Mouse (Mus musculus): ENCODE data around the gene Gm28374. TPM values are rescaled to one million over a fixed set of nuclear protein-coding genes. Genes with fewer than 3 reads are reported as not detected.

The Gm28374 gene
- polyA plus RNA-seq, 2 experiments = 0.16 to 0.38 TPM

DNA sequence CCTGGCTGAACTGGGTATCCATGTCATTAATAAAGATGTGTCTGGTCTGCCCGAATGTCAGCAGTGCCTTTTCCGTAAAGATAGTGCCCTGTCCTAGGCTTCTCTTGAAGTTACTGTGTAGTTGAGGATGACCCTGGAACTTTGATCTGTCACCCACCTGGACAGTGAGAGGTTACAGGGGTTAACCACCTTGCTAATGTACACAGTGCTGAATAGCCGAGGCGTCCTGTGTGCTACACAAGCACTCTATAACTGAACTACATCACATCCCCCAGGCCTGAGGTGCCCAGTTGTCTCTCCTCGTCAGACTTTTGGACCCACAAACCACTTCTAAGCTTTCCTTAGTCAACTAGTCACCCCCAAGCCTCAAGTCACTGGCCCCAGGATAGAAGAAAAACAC, 19.6 kb downstream of the Gm28374 start:
- H3K4me3 ChIP-seq (ENCODE audit: insufficient read depth in 1 of 2, low read depth in 2 of 2, low read length in 2 of 2) = peak overlapping the region; percentile 66 to 97
- H3K9me3 ChIP-seq (ENCODE audit: control insufficient read depth, low read length) = no peaks in the 10 kb centered on the region
- no peak for ATAC-seq (ENCODE audit: insufficient read depth)
- no peak overlapping the region; the same call in 1 of the 2 replicates for H3K27ac ChIP-seq
- no peaks in the 10 kb centered on the region for H3K27me3 ChIP-seq (ENCODE audit: control insufficient read depth, insufficient read depth, low read length)
- H3K9ac ChIP-seq (replicated peaks) = peak overlapping the region; percentile 92
- DNase-seq (ENCODE audit: low read depth in 3 of 3, low spot score in 3 of 3) = no peak
- H3K4me2 ChIP-seq (ENCODE audit: low read depth) = peak overlapping the region; percentile 86
- H3K36me3 ChIP-seq (replicated peaks; ENCODE audit: control insufficient read depth, insufficient read depth, low read depth) = peaks cover 20% of the 10 kb centered on the region
- TF ChIP-seq EP300 (IDR thresholded peaks at IDR 0.05; ENCODE audit: low read depth) (no peak), CTCF (IDR thresholded peaks at IDR 0.05; ENCODE audit: low read depth) (no peak)
- WGBS (ENCODE audit: insufficient replicate concordance) = 46% methylated on average over 5 of the region's 5 CpGs
- H3K4me1 ChIP-seq (replicated peaks; ENCODE audit: control insufficient read depth in 2 of 2, insufficient read depth in 2 of 2, low read length in 1 of 2) = peaks cover 16 to 20% of the 10 kb centered on the region in 2 experiments

GRCm38 (mm10) chr19:6061641-6062302, 20.3 kb downstream of the Gm28374 start:
- TF ChIP-seq CTCF (IDR thresholded peaks at IDR 0.05; ENCODE audit: low read depth) (0 out of 2 replicates have a peak, but pooled peaks have one; percentile 14), EP300 (IDR thresholded peaks at IDR 0.05; ENCODE audit: low read depth) (0 out of 2 replicates have a peak, but pooled peaks have one; percentile 8)
- peaks cover 17 to 19% of the 10 kb centered on the region in 2 experiments for H3K4me1 ChIP-seq (replicated peaks; ENCODE audit: control insufficient read depth in 2 of 2, insufficient read depth in 2 of 2, low read length in 1 of 2)
- WGBS (ENCODE audit: insufficient replicate concordance) = under 1% methylated on average over 44 of the region's 44 CpGs
- H3K27me3 ChIP-seq (ENCODE audit: control insufficient read depth, insufficient read depth, low read length) = no peaks in the 10 kb centered on the region
- ATAC-seq (ENCODE audit: insufficient read depth) = peak; percentile 5; the same call in 1 of the 2 replicates
- no peak for DNase-seq (ENCODE audit: low read depth in 3 of 3, low spot score in 3 of 3)
- H3K9ac ChIP-seq (replicated peaks) = peak overlapping the region; percentile 92
- no peaks in the 10 kb centered on the region for H3K9me3 ChIP-seq (ENCODE audit: control insufficient read depth, low read length)
- peak overlapping the region; percentile 66 to 97 for H3K4me3 ChIP-seq (ENCODE audit: insufficient read depth in 1 of 2, low read depth in 2 of 2, low read length in 2 of 2)
- H3K4me2 ChIP-seq (ENCODE audit: low read depth) = peak overlapping the region; percentile 86
- H3K36me3 ChIP-seq (replicated peaks; ENCODE audit: control insufficient read depth, insufficient read depth, low read depth) = peaks cover 20% of the 10 kb centered on the region
- H3K27ac ChIP-seq = peak overlapping the region; percentile 94

- Histone ChIP-seq H3K4me3 (ENCODE audit: insufficient read depth in 1 of 2, low read depth in 2 of 2, low read length in 2 of 2) (peak within 1 kb of the TSS; percentile 66 to 97), H3K36me3 (replicated peaks; ENCODE audit: control insufficient read depth, insufficient read depth, low read depth) (peaks cover 24% of the 10 kb centered on the region), H3K27ac (peak within 1 kb of the TSS; percentile 94), H3K4me2 (ENCODE audit: low read depth) (peak within 1 kb of the TSS; percentile 86), H3K9me3 (ENCODE audit: control insufficient read depth, low read length) (no peaks in the 10 kb centered on the region), H3K9ac (replicated peaks) (peak within 1 kb of the TSS; percentile 92), H3K4me1 (replicated peaks; ENCODE audit: control insufficient read depth in 2 of 2, insufficient read depth in 2 of 2, low read length in 1 of 2) (peaks cover 22 to 24% of the 10 kb centered on the region in 2 experiments), H3K27me3 (ENCODE audit: control insufficient read depth, insufficient read depth, low read length) (no peaks in the 10 kb centered on the region)
- peak; percentile 14; the same call in 1 of the 2 replicates for TF ChIP-seq EP300 (IDR thresholded peaks at IDR 0.05; ENCODE audit: low read depth)
- TF ChIP-seq CTCF (IDR thresholded peaks at IDR 0.05; ENCODE audit: low read depth) = peak; percentile 31
- under 1% methylated on average over 58 of the region's 58 CpGs for WGBS (ENCODE audit: insufficient replicate concordance)
- DNase-seq (ENCODE audit: low read depth in 3 of 3, low spot score in 3 of 3) (peak; percentile 91), ATAC-seq (ENCODE audit: insufficient read depth) (peak; percentile 69)
Observed at GRCm38 (mm10) chr19:6061021-6061533, 21.0 kb downstream of the Gm28374 start, which contains the start of gene Znhit2. TSS of gene Znhit2 (plus strand) at chr19:6061192.

GRCm38 (mm10) chr19:6058966-6059365, 23.1 kb downstream of the Gm28374 start:
- Histone ChIP-seq H3K27ac (peak overlapping the region; percentile 76), H3K4me1 (replicated peaks; ENCODE audit: control insufficient read depth in 2 of 2, insufficient read depth in 2 of 2, low read length in 1 of 2) (peaks cover 22 to 24% of the 10 kb centered on the region in 2 experiments), H3K27me3 (ENCODE audit: control insufficient read depth, insufficient read depth, low read length) (no peaks in the 10 kb centered on the region), H3K36me3 (replicated peaks; ENCODE audit: control insufficient read depth, insufficient read depth, low read depth) (peaks cover 41% of the 10 kb centered on the region), H3K9me3 (ENCODE audit: control insufficient read depth, low read length) (no peaks in the 10 kb centered on the region), H3K4me3 (ENCODE audit: insufficient read depth in 1 of 2, low read depth in 2 of 2, low read length in 2 of 2) (peak overlapping the region; percentile 82 to 97), H3K4me2 (ENCODE audit: low read depth) (peak overlapping the region; percentile 91), H3K9ac (replicated peaks) (peak overlapping the region; percentile 96)
- TF ChIP-seq EP300 (IDR thresholded peaks at IDR 0.05; ENCODE audit: low read depth) (no peak), CTCF (IDR thresholded peaks at IDR 0.05; ENCODE audit: low read depth) (no peak)
- ATAC-seq (ENCODE audit: insufficient read depth) (no peak), DNase-seq (ENCODE audit: low read depth in 3 of 3, low spot score in 3 of 3) (no peak)
- 60% methylated on average over 5 of the region's 5 CpGs for WGBS (ENCODE audit: insufficient replicate concordance)

- H3K4me2 ChIP-seq (ENCODE audit: low read depth) = peak overlapping the region; percentile 91
- peaks cover 45% of the 10 kb centered on the region for H3K36me3 ChIP-seq (replicated peaks; ENCODE audit: control insufficient read depth, insufficient read depth, low read depth)
- no peaks in the 10 kb centered on the region for H3K9me3 ChIP-seq (ENCODE audit: control insufficient read depth, low read length)
- WGBS (ENCODE audit: insufficient replicate concordance) = 20% methylated on average over 5 of the region's 5 CpGs
- H3K4me1 ChIP-seq (replicated peaks; ENCODE audit: control insufficient read depth in 2 of 2, insufficient read depth in 2 of 2, low read length in 1 of 2) = peaks cover 22 to 24% of the 10 kb centered on the region in 2 experiments
- TF ChIP-seq EP300 (IDR thresholded peaks at IDR 0.05; ENCODE audit: low read depth) = no peak
- TF ChIP-seq CTCF (IDR thresholded peaks at IDR 0.05; ENCODE audit: low read depth) = no peak
- peak overlapping the region; percentile 76 for H3K27ac ChIP-seq
- DNase-seq (ENCODE audit: low read depth in 3 of 3, low spot score in 3 of 3) (no peak), ATAC-seq (ENCODE audit: insufficient read depth) (no peak)
- H3K4me3 ChIP-seq (ENCODE audit: insufficient read depth in 1 of 2, low read depth in 2 of 2, low read length in 2 of 2) = peak overlapping the region; percentile 82 to 97
- no peaks in the 10 kb centered on the region for H3K27me3 ChIP-seq (ENCODE audit: control insufficient read depth, insufficient read depth, low read length)
- peak overlapping the region; percentile 96 for H3K9ac ChIP-seq (replicated peaks)
Observed at GRCm38 (mm10) chr19:6058513-6058912, 23.5 kb downstream of the Gm28374 start.

Measured in liver, embryonic 14.5 days (tissue).